Mouse (Mus musculus): ENCODE results near the gene Sowaha.
A peak's percentile ranks its signal among the peaks of the same experiment; 100 is the strongest.

The Sowaha gene

GRCm38 (mm10) chr11:53479783-53480301, at the start of gene Sowaha, which contains the start of gene Gm9945:
TSS of gene Sowaha (minus strand) at chr11:53480274.
TSS of gene Gm9945 (plus strand) at chr11:53480166.
- DNase-seq: peak; percentile 79

- DNase-seq: peak; percentile 81
These were observed 49.1 kb upstream of the Sowaha start for GRCm38 (mm10) chr11:53529253-53529557.

GRCm38 (mm10) chr11:53528397-53529252, 48.6 kb upstream of the Sowaha start:
- DNase-seq: no peak

- no peak for DNase-seq
These were observed 45.4 kb upstream of the Sowaha start for GRCm38 (mm10) chr11:53525461-53525860.

- no peak for DNase-seq
These were observed 44.8 kb upstream of the Sowaha start for GRCm38 (mm10) chr11:53524905-53525304.

- no peak for DNase-seq
These were observed 43.7 kb upstream of the Sowaha start for GRCm38 (mm10) chr11:53523545-53524405.

GRCm38 (mm10) chr11:53522930-53523329, 42.9 kb upstream of the Sowaha start:
- DNase-seq: peak; percentile 82

- DNase-seq: no peak
These were observed 42.3 kb upstream of the Sowaha start for GRCm38 (mm10) chr11:53522362-53522761.

GRCm38 (mm10) chr11:53521821-53522131, 41.7 kb upstream of the Sowaha start:
- DNase-seq: no peak

GRCm38 (mm10) chr11:53521120-53521820, 41.2 kb upstream of the Sowaha start:
- no peak for DNase-seq

- peak; percentile 77 for DNase-seq
These were observed 40.3 kb upstream of the Sowaha start for GRCm38 (mm10) chr11:53520122-53520978.

- DNase-seq: peak; percentile 68
These were observed 39.4 kb upstream of the Sowaha start, which contains the start of gene Sept8 for GRCm38 (mm10) chr11:53519207-53520121. TSS of gene Sept8 (plus strand) at chr11:53519257.

GRCm38 (mm10) chr11:53518759-53519158, 38.7 kb upstream of the Sowaha start:
- peak; percentile 19 for DNase-seq

GRCm38 (mm10) chr11:53516775-53517627, 36.9 kb upstream of the Sowaha start:
- DNase-seq: no peak

GRCm38 (mm10) chr11:53510351-53510750, 30.3 kb upstream of the Sowaha start:
- no peak for DNase-seq

GRCm38 (mm10) chr11:53508591-53508990, 28.5 kb upstream of the Sowaha start:
- DNase-seq: no peak

GRCm38 (mm10) chr11:53508152-53508551, 28.1 kb upstream of the Sowaha start:
- DNase-seq: no peak

GRCm38 (mm10) chr11:53507098-53507805, 27.2 kb upstream of the Sowaha start:
- no peak for DNase-seq

GRCm38 (mm10) chr11:53505026-53505663, 25.1 kb upstream of the Sowaha start:
- peak; percentile 95 for DNase-seq
